Mouse (Mus musculus) liver, adult 2 months (tissue): ENCODE measurements at regions not wholly inside any gene's neighbourhood (a gene's known extent, or its start where the extent isn't known, plus 50 kb on each side); places are given as distances from the start of the nearest gene placed in this dataset.

Source experiments
- CTCF ChIP-seq: fragments of 200-500 bp; IDR thresholded peaks from 2 replicates; pipeline ENCODE4 v1.5.1; 2011; ENCODE audit warnings: low read depth, low read length, control low read depth
- POLR2A ChIP-seq: fragments of 200-500 bp; IDR thresholded peaks from 2 replicates; pipeline ENCODE4 v1.6.1; 2011; ENCODE audit warnings: low read length, control low read depth; ENCODE audit not compliant: insufficient read depth; ENCODE audit errors: extremely low read depth

- TF ChIP-seq POLR2A (no peak), CTCF (no peak)
Measured at GRCm38 (mm10) chr4:83107958-83108658, 56.0 kb upstream of the Frem1 start.
